Mouse (Mus musculus) G1E (cell line): Measurements from ENCODE around the gene Rgl3. TPM values are rescaled to one million over a fixed set of nuclear protein-coding genes. Genes with fewer than 3 reads are reported as not detected.

Experiments used
- ATAC-seq: 2 replicates; pipeline ENCODE4 v1.8.0; 2016; ENCODE audit warnings: mild to moderate bottlenecking; ENCODE audit not compliant: insufficient number of reproducible peaks, poor library complexity, low FRiP score, severe bottlenecking; ENCODE audit errors: extremely low read depth
- DNase-seq: peaks from one replicate; pipeline ENCODE4 v3.0.0; 2012; ENCODE audit warnings: low spot score
- H3K27me3 ChIP-seq: 2 replicates; pipeline ENCODE4 v1.6.1; 2012; ENCODE audit warnings: mild to moderate bottlenecking, low read length, inconsistent platforms; ENCODE audit not compliant: insufficient read depth
- H3K36me3 ChIP-seq: replicated peaks from 2 replicates; pipeline ENCODE3; 2012; ENCODE audit warnings: mild to moderate bottlenecking, inconsistent platforms
- H3K4me1 ChIP-seq: 2 replicates; pipeline ENCODE4 v1.6.1; 2012; ENCODE audit warnings: low read depth, low read length, inconsistent platforms, mixed read lengths; ENCODE audit not compliant: insufficient read depth
- H3K4me3 ChIP-seq: 2 replicates; pipeline ENCODE4 v1.5.1; 2012; ENCODE audit warnings: low read depth, mild to moderate bottlenecking, inconsistent platforms, low read length, moderate library complexity, mixed read lengths
- H3K9me3 ChIP-seq: replicated peaks from 2 replicates; pipeline ENCODE4 v1.6.1; 2012; ENCODE audit warnings: inconsistent platforms
- CTCF ChIP-seq: IDR thresholded peaks from 2 replicates; pipeline ENCODE4 v1.5.1; 2012; ENCODE audit warnings: low read depth, low read length, inconsistent platforms, mixed read lengths
- GATA1 ChIP-seq: IDR thresholded peaks from 2 replicates; pipeline ENCODE4 v1.6.1; 2012; ENCODE audit warnings: borderline replicate concordance, low read length, inconsistent platforms, mixed read lengths
- GATA2 ChIP-seq: IDR thresholded peaks from 2 replicates; pipeline ENCODE4 v1.6.1; 2012; ENCODE audit warnings: low read depth, low read length, inconsistent platforms, borderline replicate concordance
- POLR2AphosphoS5 ChIP-seq: IDR thresholded peaks from 2 replicates; pipeline ENCODE4 v1.6.1; 2012; ENCODE audit warnings: low read depth, low read length, inconsistent platforms; ENCODE audit not compliant: insufficient replicate concordance
- TAL1 ChIP-seq: conservative IDR thresholded peaks from 2 replicates; pipeline ENCODE4 v1.6.1; 2012; ENCODE audit warnings: low read depth, low read length, inconsistent platforms, mixed read lengths
- polyA plus RNA-seq: library from polyadenylated mRNA; stranded (reverse); fragments of >175 nt; gene quantifications from 2 replicates; pipeline ENCODE4 v1.2.3, GENCODE M21; 2012
- total RNA-seq, 2 experiments: library from RNA; stranded (forward) in 1 of 2; stranded (reverse) in 1 of 2; fragments of 200-1000 nt in 1 of 2; fragments of >200 nt in 1 of 2; fragmentation: Nextera tagmentation in 1 of 2; gene quantifications; 2 replicates each; pipeline ENCODE4 v1.2.3; 2014 to 2017

The Rgl3 gene
- total and polyA plus RNA-seq, 3 experiments = 0.05 TPM; not detected in 2

DNA sequence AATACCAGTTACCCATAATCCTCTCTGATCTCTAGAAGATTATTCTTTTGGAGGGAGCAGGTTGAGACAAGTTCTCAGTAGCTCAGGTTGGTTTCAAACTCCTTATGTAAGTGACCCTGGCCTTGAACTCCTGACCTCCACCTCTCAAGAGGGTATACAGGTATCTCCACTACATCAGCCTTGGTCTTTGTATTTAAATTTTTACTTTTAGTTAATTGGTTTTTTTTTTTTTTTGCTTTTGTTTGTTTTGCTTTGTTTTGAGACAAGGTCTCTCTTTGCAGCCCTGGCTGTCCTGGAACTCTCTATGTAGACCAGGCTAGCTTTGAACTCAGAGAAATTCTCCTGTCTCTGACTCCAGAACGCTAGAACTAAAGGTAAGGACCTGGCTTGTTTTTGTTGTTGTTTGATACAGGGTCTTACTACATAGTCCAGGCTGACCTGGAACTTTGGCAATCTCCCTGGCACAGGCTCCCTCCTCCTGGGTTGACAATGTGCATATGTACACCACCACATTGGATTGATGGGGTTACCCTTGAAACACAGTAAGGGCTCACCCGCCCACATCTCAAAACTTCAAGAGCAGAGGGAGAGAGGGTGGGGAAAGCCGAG is 65.7 kb downstream of the Rgl3 start:
- ATAC-seq (no peak), DNase-seq (no peak)
- peaks cover 45% of the 10 kb centered on the region for H3K36me3 ChIP-seq
- H3K4me3 ChIP-seq = no peak overlapping the region
- H3K9me3 ChIP-seq = no peaks in the 10 kb centered on the region
- TF ChIP-seq TAL1 = no peak
- TF ChIP-seq CTCF = no peak
- no peak for TF ChIP-seq POLR2AphosphoS5
- TF ChIP-seq GATA2 = no peak
- no peak for TF ChIP-seq GATA1
- H3K27me3 ChIP-seq = no peaks in the 10 kb centered on the region
- peaks cover 46% of the 10 kb centered on the region for H3K4me1 ChIP-seq

DNA sequence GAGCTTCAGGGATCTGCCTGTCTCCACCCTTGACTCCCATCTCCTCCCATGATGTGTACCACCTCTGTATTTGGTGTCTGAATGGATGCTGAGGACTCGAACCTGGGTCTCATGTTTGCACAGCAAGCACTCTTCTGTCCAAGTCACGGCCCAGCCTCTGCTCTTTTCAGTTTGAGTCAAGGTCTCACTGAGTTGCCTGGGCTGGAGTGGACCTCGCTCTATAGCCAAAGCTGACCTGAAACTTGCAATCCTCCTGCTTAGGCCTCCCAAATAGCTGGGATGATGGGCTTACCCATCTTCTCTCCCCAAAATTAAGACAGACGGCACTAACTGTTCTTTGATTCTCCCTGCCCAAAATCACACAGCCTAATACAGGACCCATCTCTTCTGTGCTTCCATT is 66.2 kb downstream of the Rgl3 start:
- ATAC-seq (no peak), DNase-seq (no peak)
- Histone ChIP-seq H3K4me1 (peaks cover 51% of the 10 kb centered on the region), H3K36me3 (peaks cover 45% of the 10 kb centered on the region), H3K9me3 (no peaks in the 10 kb centered on the region), H3K27me3 (no peaks in the 10 kb centered on the region), H3K4me3 (no peak overlapping the region)
- no peak for TF ChIP-seq POLR2AphosphoS5
- TF ChIP-seq GATA1 = no peak
- TF ChIP-seq GATA2 = no peak
- TF ChIP-seq TAL1 = no peak
- no peak for TF ChIP-seq CTCF

Other genes starting within 250 kb of the Rgl3 start
Only the 20 nearest of the 22 such genes appear.
- gene Kank2, start 190.7 kb downstream of the Rgl3 start, total RNA-seq (2014; fragmentation: Nextera tagmentation) = not detected in 2 replicates
- gene Kank2, start 190.7 kb downstream of the Rgl3 start, total RNA-seq (2017) = under 0.01 TPM in 2 replicates
- not detected in 2 replicates for gene Kank2, start 190.7 kb downstream of the Rgl3 start, polyA plus RNA-seq
- gene Angptl8, start 153.9 kb downstream of the Rgl3 start, total RNA-seq (2014; fragmentation: Nextera tagmentation) = not detected in 2 replicates
- not detected in 2 replicates for gene Angptl8, start 153.9 kb downstream of the Rgl3 start, total RNA-seq (2017)
- not detected in 2 replicates for gene Angptl8, start 153.9 kb downstream of the Rgl3 start, polyA plus RNA-seq
- gene Dock6, start 136.8 kb downstream of the Rgl3 start, total RNA-seq (2014; fragmentation: Nextera tagmentation) = 12.7 and 16.8 TPM in 2 replicates
- 3.7 and 3.9 TPM in 2 replicates for gene Dock6, start 136.8 kb downstream of the Rgl3 start, total RNA-seq (2017)
- 11.3 and 11.6 TPM in 2 replicates for gene Dock6, start 136.8 kb downstream of the Rgl3 start, polyA plus RNA-seq
- 3.7 and 6.8 TPM in 2 replicates for gene Rab3d, start 71.3 kb downstream of the Rgl3 start, total RNA-seq (2014; fragmentation: Nextera tagmentation)
- 7.0 TPM in 2 replicates for gene Rab3d, start 71.3 kb downstream of the Rgl3 start, total RNA-seq (2017)
- gene Rab3d, start 71.3 kb downstream of the Rgl3 start, polyA plus RNA-seq = 4.9 and 8.5 TPM in 2 replicates
- gene Ccdc159, start 62.0 kb downstream of the Rgl3 start, total RNA-seq (2014; fragmentation: Nextera tagmentation) = 1.8 and 3.8 TPM in 2 replicates
- gene Ccdc159, start 62.0 kb downstream of the Rgl3 start, total RNA-seq (2017) = 0.64 and 0.98 TPM in 2 replicates
- 0.21 and 0.31 TPM in 2 replicates for gene Ccdc159, start 62.0 kb downstream of the Rgl3 start, polyA plus RNA-seq
- gene Tmem205, start 61.9 kb downstream of the Rgl3 start, total RNA-seq (2014; fragmentation: Nextera tagmentation) = 12.8 and 17.6 TPM in 2 replicates
- 9.0 and 17.1 TPM in 2 replicates for gene Tmem205, start 61.9 kb downstream of the Rgl3 start, total RNA-seq (2017)
- 11.3 and 15.9 TPM in 2 replicates for gene Tmem205, start 61.9 kb downstream of the Rgl3 start, polyA plus RNA-seq
- 1.6 and 5.3 TPM in 2 replicates for gene Plppr2, start 52.4 kb downstream of the Rgl3 start, total RNA-seq (2014; fragmentation: Nextera tagmentation)
- gene Plppr2, start 52.4 kb downstream of the Rgl3 start, total RNA-seq (2017) = 0.41 and 0.44 TPM in 2 replicates
- 5.8 and 7.6 TPM in 2 replicates for gene Plppr2, start 52.4 kb downstream of the Rgl3 start, polyA plus RNA-seq
- gene Swsap1, start 33.7 kb downstream of the Rgl3 start, total RNA-seq (2014; fragmentation: Nextera tagmentation) = 11.8 and 12.4 TPM in 2 replicates
- gene Swsap1, start 33.7 kb downstream of the Rgl3 start, total RNA-seq (2017) = 10.9 and 12.8 TPM in 2 replicates
- 12.6 and 14.5 TPM in 2 replicates for gene Swsap1, start 33.7 kb downstream of the Rgl3 start, polyA plus RNA-seq
- gene Epor, start 25.9 kb downstream of the Rgl3 start, total RNA-seq (2014; fragmentation: Nextera tagmentation) = 35.5 and 49.7 TPM in 2 replicates
- gene Epor, start 25.9 kb downstream of the Rgl3 start, total RNA-seq (2017) = 14.4 and 21.9 TPM in 2 replicates
- 125 and 135 TPM in 2 replicates for gene Epor, start 25.9 kb downstream of the Rgl3 start, polyA plus RNA-seq
- not detected in 2 replicates for gene Ccdc151, start 13.2 kb upstream of the Rgl3 start, total RNA-seq (2014; fragmentation: Nextera tagmentation)
- gene Ccdc151, start 13.2 kb upstream of the Rgl3 start, total RNA-seq (2017) = 0.22 TPM in 1 of 2 replicates, not detected in the other
- 0.07 and 0.08 TPM in 2 replicates for gene Ccdc151, start 13.2 kb upstream of the Rgl3 start, polyA plus RNA-seq
- gene Prkcsh, start 13.4 kb upstream of the Rgl3 start, total RNA-seq (2014; fragmentation: Nextera tagmentation) = 55.3 and 65.0 TPM in 2 replicates
- 115 and 116 TPM in 2 replicates for gene Prkcsh, start 13.4 kb upstream of the Rgl3 start, total RNA-seq (2017)
- gene Prkcsh, start 13.4 kb upstream of the Rgl3 start, polyA plus RNA-seq = 159 and 167 TPM in 2 replicates
- gene Elavl3, start 62.6 kb upstream of the Rgl3 start, total RNA-seq (2014; fragmentation: Nextera tagmentation) = not detected in 2 replicates
- gene Elavl3, start 62.6 kb upstream of the Rgl3 start, total RNA-seq (2017) = 0.05 and 0.06 TPM in 2 replicates
- 0.01 TPM in 1 of 2 replicates, not detected in the other for gene Elavl3, start 62.6 kb upstream of the Rgl3 start, polyA plus RNA-seq
- not detected in 2 replicates for gene Gm49318, start 81.8 kb upstream of the Rgl3 start, total RNA-seq (2014; fragmentation: Nextera tagmentation)
- gene Gm49318, start 81.8 kb upstream of the Rgl3 start, total RNA-seq (2017) = not detected in 2 replicates
- not detected in 2 replicates for gene Gm49318, start 81.8 kb upstream of the Rgl3 start, polyA plus RNA-seq
- gene Zfp653, start 81.9 kb upstream of the Rgl3 start, total RNA-seq (2014; fragmentation: Nextera tagmentation) = 7.3 and 10.5 TPM in 2 replicates
- gene Zfp653, start 81.9 kb upstream of the Rgl3 start, total RNA-seq (2017) = 9.1 and 11.3 TPM in 2 replicates
- 19.0 and 22.4 TPM in 2 replicates for gene Zfp653, start 81.9 kb upstream of the Rgl3 start, polyA plus RNA-seq
- 18.2 and 25.4 TPM in 2 replicates for gene Ecsit, start 96.0 kb upstream of the Rgl3 start, total RNA-seq (2014; fragmentation: Nextera tagmentation)
- gene Ecsit, start 96.0 kb upstream of the Rgl3 start, total RNA-seq (2017) = 24.0 and 28.5 TPM in 2 replicates
- gene Ecsit, start 96.0 kb upstream of the Rgl3 start, polyA plus RNA-seq = 33.2 and 43.2 TPM in 2 replicates
- gene Cnn1, start 109.8 kb upstream of the Rgl3 start, total RNA-seq (2014; fragmentation: Nextera tagmentation) = not detected in 2 replicates
- 0.05 and 0.17 TPM in 2 replicates for gene Cnn1, start 109.8 kb upstream of the Rgl3 start, total RNA-seq (2017)
- not detected in 2 replicates for gene Cnn1, start 109.8 kb upstream of the Rgl3 start, polyA plus RNA-seq
- gene Elof1, start 127.7 kb upstream of the Rgl3 start, total RNA-seq (2014; fragmentation: Nextera tagmentation) = 88.3 and 119 TPM in 2 replicates
- 66.7 and 86.0 TPM in 2 replicates for gene Elof1, start 127.7 kb upstream of the Rgl3 start, total RNA-seq (2017)
- 90.8 and 98.4 TPM in 2 replicates for gene Elof1, start 127.7 kb upstream of the Rgl3 start, polyA plus RNA-seq
- gene Acp5, start 146.3 kb upstream of the Rgl3 start, total RNA-seq (2014; fragmentation: Nextera tagmentation) = 17.1 and 24.2 TPM in 2 replicates
- 10.3 and 13.0 TPM in 2 replicates for gene Acp5, start 146.3 kb upstream of the Rgl3 start, total RNA-seq (2017)
- 27.6 and 28.5 TPM in 2 replicates for gene Acp5, start 146.3 kb upstream of the Rgl3 start, polyA plus RNA-seq
- 24.8 and 30.3 TPM in 2 replicates for gene Pigyl, start 167.4 kb upstream of the Rgl3 start, total RNA-seq (2014; fragmentation: Nextera tagmentation)
- gene Pigyl, start 167.4 kb upstream of the Rgl3 start, total RNA-seq (2017) = 34.1 and 37.6 TPM in 2 replicates
- gene Pigyl, start 167.4 kb upstream of the Rgl3 start, polyA plus RNA-seq = 85.2 and 86.5 TPM in 2 replicates
- gene Zfp872, start 198.6 kb upstream of the Rgl3 start, total RNA-seq (2014; fragmentation: Nextera tagmentation) = not detected in 2 replicates
- gene Zfp872, start 198.6 kb upstream of the Rgl3 start, total RNA-seq (2017) = 0.16 TPM in 1 of 2 replicates, not detected in the other
- gene Zfp872, start 198.6 kb upstream of the Rgl3 start, polyA plus RNA-seq = not detected in 2 replicates